Mouse (Mus musculus) bone marrow, adult 2 months (tissue): ENCODE measurements around the gene Stim1. TPM values are rescaled to one million over a fixed set of nuclear protein-coding genes. Genes with fewer than 3 reads are reported as not detected.

Experiments
- H3K27ac ChIP-seq: fragments of 200-500 bp; 2 replicates; pipeline ENCODE4 v1.5.1; 2012; ENCODE audit warnings: low read depth, mild to moderate bottlenecking, control low read depth, inconsistent platforms, low read length; ENCODE audit not compliant: control insufficient read depth, poor library complexity, insufficient read depth
- H3K4me1 ChIP-seq: fragments of 200-500 bp; 2 replicates; pipeline ENCODE4 v1.6.1; 2011; ENCODE audit warnings: low read length; ENCODE audit not compliant: control insufficient read depth, insufficient read depth
- H3K4me3 ChIP-seq: fragments of 200-500 bp; replicated peaks from 2 replicates; pipeline ENCODE3; 2011; ENCODE audit warnings: mild to moderate bottlenecking, low read depth, low read length, control low read depth; ENCODE audit not compliant: control insufficient read depth
- CTCF ChIP-seq: fragments of 200-500 bp; IDR thresholded peaks from 2 replicates; pipeline ENCODE4 v1.5.1; 2011; ENCODE audit warnings: low read length, control low read depth; ENCODE audit not compliant: control insufficient read depth, insufficient read depth
- POLR2A ChIP-seq: fragments of 200-500 bp; IDR thresholded peaks from 2 replicates; pipeline ENCODE4 v1.6.1; 2011; ENCODE audit warnings: low read depth, mild to moderate bottlenecking, control low read depth, low read length, borderline replicate concordance; ENCODE audit not compliant: control insufficient read depth
- WGBS: fragments of 180-500 bp; shearing (Covaris S2); methylation state at CpG from one replicate; pipeline ENCODE4 v1.1.7; 2018; 5-methylcytosine and 5-hydroxymethylcytosine counted together
- polyA plus RNA-seq: library from polyadenylated mRNA; stranded (reverse); fragments of >200 nt; gene quantifications from 2 replicates; pipeline ENCODE4 v1.2.4, GENCODE M21; 2011; ENCODE audit warnings: low replicate concordance; ENCODE audit not compliant: missing spikeins, insufficient read depth, insufficient read length

Stim1 gene
- polyA plus RNA-seq, 1 experiment: 24.8 TPM

DNA sequence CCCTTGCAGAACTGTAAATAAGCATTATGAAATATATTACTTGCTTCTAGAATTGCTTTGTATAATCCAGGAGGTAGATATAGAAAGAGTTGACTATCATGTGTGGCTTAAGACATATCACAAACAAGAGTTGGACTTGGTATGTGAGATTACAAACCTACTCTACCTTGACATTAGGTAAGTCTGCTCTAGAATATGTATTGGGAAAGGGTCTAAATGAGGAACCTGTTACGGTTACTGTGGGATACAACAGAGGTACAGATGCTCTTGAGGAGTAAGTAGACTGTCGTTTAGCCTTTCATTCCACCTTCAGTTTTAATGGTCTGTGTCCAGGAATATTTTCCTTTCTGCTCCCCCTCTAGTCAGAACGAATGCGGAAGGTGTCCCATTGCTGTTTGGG is 34.9 kb downstream of the Stim1 start:
- Histone ChIP-seq H3K4me3 (no peak overlapping the region), H3K27ac (no peak overlapping the region), H3K4me1 (peaks cover 2% of the 10 kb centered on the region; the same call in 1 of the 2 replicates)
- no peak for TF ChIP-seq CTCF
- TF ChIP-seq POLR2A: no peak
- 72% methylated on average over 4 of the region's 4 CpGs for WGBS

DNA sequence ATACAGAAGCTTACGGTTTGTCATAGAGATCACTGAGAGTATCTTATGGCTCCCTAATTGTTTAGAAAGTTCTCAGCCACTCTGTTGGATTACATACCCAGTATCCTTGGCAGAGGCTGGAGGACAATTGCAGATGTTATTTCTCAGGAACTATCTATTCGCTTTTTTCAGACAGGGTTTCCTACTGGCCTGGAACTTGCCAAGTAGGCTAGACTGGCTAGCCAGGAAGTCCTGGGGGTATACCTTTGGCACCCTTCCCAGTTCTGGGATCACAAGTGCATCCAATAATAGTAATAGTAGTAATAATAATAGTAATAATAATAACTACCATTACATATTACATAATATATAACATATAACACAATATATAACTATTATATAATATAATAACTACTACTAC is 38.0 kb downstream of the Stim1 start:
- Histone ChIP-seq H3K4me1 (peaks cover 2% of the 10 kb centered on the region; the same call in 1 of the 2 replicates), H3K4me3 (no peak overlapping the region), H3K27ac (no peak overlapping the region)
- whole genome bisulfite sequencing: 90% methylated on average over 2 of the region's 2 CpGs
- no peak for TF ChIP-seq CTCF
- TF ChIP-seq POLR2A: no peak

DNA sequence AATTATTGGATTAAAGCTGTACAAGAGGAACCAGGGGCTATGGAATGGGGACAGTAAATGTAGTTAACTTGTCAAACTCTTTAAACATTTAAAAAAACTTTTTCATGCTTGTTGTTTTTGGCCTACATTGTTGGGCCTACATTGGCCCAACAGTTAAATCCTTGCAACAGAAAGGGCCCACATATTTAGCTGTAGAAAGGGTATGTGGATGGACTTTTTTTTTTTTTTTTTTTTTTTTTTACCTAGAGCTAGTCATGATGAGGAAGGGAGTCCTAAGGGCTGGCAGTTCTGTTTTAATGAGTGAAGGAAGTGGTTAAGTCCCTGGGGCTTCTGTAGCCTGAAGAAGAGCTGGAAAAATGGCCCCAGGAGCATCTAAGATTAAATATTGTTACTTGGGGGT is 42.7 kb downstream of the Stim1 start:
- Histone ChIP-seq H3K27ac (no peak overlapping the region), H3K4me3 (no peak overlapping the region), H3K4me1 (no peaks in the 10 kb centered on the region; the same call in 1 of the 2 replicates)
- TF ChIP-seq CTCF (no peak), POLR2A (no peak)

DNA sequence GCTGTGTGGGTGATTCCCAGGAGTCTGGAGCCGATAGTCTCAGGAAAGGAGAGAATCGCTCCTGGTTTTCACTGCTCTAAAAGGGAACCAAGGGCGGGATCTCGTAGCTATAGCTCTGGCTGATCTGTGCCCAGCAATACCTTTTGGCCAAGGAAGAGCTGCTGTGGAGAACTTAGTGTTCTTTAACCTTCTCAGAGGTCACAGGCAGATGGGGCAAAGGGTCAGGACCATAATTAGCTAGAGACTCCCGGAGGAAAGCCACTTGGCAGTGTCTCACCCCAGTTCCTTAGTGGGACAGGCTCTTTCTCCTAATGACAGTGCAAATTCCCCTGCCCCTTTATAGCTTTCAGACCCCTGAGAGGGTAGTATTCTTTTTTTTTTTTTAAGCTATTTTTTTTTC is 43.2 kb downstream of the Stim1 start:
- Histone ChIP-seq H3K27ac (no peak overlapping the region), H3K4me3 (no peak overlapping the region), H3K4me1 (no peaks in the 10 kb centered on the region; the same call in 1 of the 2 replicates)
- TF ChIP-seq CTCF (no peak), POLR2A (no peak)
- WGBS: 88% methylated on average over 5 of the region's 5 CpGs

DNA sequence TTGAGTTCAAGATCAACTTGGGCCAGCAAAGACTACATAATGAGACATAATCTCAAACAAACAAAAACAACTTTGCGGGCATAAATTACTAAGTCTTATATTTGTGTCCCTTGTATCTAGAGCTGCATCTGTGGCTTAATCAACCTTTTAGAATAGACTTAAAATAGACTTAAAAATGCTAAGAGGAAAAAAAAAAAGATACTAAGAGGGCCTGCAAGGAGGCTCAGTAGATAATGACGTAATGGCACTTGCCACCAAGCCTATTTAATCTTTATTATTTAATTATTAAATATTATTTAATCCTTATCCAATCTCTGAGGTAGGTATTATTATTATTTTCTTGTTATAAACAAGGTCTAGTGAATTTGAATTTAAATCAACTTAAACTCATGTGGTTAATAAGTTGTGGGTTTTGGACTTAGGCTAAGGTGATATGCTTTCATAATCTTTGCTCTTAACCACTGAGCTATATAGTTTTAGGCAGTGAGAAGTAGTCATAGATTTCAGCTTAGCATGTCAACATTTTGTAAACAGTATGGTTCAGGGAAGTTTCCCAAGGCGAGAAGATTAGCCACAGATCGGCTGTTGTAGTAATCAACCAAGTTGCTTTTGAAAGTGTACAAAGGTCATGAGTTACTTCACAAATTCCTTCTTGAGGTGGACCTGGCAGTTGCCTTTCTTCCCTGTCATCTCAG is 45.4 kb downstream of the Stim1 start:
- 36% methylated on average over 4 of the region's 4 CpGs for WGBS
- H3K4me3 ChIP-seq: no peak overlapping the region
- H3K27ac ChIP-seq: no peak overlapping the region; the same call in 1 of the 2 replicates
- TF ChIP-seq CTCF (no peak), POLR2A (no peak)
- H3K4me1 ChIP-seq: no peaks in the 10 kb centered on the region; the same call in 1 of the 2 replicates

DNA sequence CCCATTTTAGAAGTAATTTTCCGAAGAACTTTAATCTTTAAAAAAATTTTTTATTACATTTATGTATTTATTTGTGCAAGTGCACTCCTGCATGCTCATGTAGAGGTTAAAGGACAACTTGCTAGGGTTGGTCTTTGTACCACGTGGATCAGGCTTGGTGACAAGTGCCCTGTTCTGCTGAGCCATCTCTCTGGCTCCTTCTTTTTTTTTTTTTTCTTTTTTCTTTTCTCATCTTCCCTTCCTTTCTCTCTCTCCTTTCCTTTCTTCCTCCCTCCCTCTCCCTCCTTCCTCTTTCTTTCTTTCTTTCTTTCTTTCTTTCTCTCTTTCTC is 45.9 kb downstream of the Stim1 start:
- WGBS: 42% methylated on average over 2 of the region's 2 CpGs
- TF ChIP-seq POLR2A (no peak), CTCF (no peak)
- Histone ChIP-seq H3K27ac (no peak overlapping the region), H3K4me3 (no peak overlapping the region), H3K4me1 (no peaks in the 10 kb centered on the region; the same call in 1 of the 2 replicates)

DNA sequence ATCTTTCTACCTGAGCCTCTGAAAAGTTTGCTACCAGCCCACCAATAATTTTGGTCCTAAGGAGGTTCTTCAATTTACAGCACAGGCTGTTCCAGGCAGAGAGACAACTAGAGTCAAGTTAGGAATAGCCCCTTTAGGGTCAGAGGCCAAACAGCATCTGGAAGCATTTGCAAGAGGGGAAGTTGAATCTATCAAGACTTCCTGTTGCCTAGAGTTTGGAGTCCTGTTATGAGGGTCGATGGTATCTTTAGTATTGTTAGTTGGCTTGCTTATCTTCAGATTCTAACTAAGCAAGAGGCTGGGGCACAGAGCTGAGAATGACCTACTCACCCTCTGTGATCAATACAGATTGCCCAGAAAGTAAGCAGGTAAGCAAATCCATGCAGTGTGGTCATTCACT is 46.5 kb downstream of the Stim1 start:
- TF ChIP-seq CTCF (no peak), POLR2A (no peak)
- H3K4me1 ChIP-seq: no peaks in the 10 kb centered on the region; the same call in 1 of the 2 replicates
- no peak overlapping the region for H3K27ac ChIP-seq
- WGBS: 3% methylated on average over 1 of the region's 1 CpGs
- H3K4me3 ChIP-seq: no peak overlapping the region

DNA sequence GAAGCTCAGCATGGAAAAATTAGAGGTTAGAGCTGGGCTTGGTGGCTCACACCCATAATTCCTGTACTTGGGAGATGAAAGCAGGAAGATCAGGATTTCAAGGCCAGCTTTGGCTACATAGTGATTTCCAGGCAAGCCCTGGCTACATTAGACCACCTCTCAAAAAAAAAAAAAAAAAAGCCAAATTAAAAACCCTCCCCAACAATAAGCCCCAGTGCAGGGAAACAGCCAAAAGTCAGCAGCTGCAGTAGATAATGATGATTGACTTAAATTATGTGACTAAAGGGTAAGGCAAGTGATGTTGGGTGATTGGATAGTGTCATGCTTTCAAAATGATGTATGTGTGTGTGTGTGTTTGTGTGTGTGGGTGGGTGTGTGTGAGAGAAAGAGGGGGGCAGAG is 47.3 kb downstream of the Stim1 start:
- no peak overlapping the region for H3K4me3 ChIP-seq
- H3K27ac ChIP-seq: no peak overlapping the region
- TF ChIP-seq CTCF (no peak), POLR2A (no peak)
- H3K4me1 ChIP-seq: no peaks in the 10 kb centered on the region; the same call in 1 of the 2 replicates

DNA sequence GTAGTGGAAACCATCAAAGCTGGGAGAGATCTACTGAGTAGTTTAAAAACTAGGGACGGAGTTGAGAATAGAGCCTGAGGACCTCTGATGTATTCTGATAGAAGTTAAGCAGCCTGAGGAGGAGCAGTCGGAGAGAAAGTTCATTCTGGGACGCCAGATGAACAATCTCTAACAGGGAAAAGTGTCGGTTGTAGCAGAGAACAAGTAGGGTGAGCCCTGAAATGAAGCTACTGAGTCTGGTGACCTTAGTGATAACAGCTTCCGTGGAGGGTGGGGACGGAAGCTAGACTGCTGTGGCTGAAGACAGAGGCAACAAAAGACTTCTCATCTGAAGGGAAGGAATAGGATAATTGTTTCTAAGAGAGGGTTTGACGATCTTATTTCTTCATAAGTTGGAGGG is 47.8 kb downstream of the Stim1 start:
- no peaks in the 10 kb centered on the region; the same call in 1 of the 2 replicates for H3K4me1 ChIP-seq
- WGBS: 55% methylated on average over 7 of the region's 7 CpGs

More for the DNA sequence above, 47.8 kb downstream of the Stim1 start:
- Histone ChIP-seq H3K27ac (no peak overlapping the region), H3K4me3 (no peak overlapping the region)
- TF ChIP-seq POLR2A: no peak
- no peak for TF ChIP-seq CTCF
